Mouse (Mus musculus) monocyte, adult 59 days (primary cell): ENCODE measurements around the gene Gprin2. TPM values are rescaled to one million over a fixed set of nuclear protein-coding genes. Genes with fewer than 3 reads are reported as not detected.

Source experiments
- total RNA-seq, 2 experiments: library from RNA; stranded (reverse); gene quantifications; one replicate each; pipeline ENCODE4 v1.2.4; 2023

Gene Gprin2
- total RNA-seq = not detected

GRCm38 (mm10) chr14:34201231-34202035, at the start of gene Gprin2:
TSS of gene Gprin2 (minus strand) at chr14:34201653.

GRCm38 (mm10) chr14:34219295-34219694, 17.8 kb upstream of the Gprin2 start, which contains the start of gene Syt15:
TSS of gene Syt15 (plus strand) at chr14:34219595.

GRCm38 (mm10) chr14:34152342-34152741, 49.1 kb downstream of the Gprin2 start, which contains the start of gene Npy4r:
TSS of gene Npy4r (minus strand) at chr14:34152489.

Other genes starting within 250 kb of the Gprin2 start
- not detected for gene Rbp3, start 247.7 kb downstream of the Gprin2 start, total RNA-seq
- gene Zfp488, start 222.9 kb downstream of the Gprin2 start, total RNA-seq = under 1 TPM; 0.15 to 0.26 TPM
- not detected for gene Gm30083, start 186.5 kb downstream of the Gprin2 start, total RNA-seq
- not detected for gene Gm5460, start 184.9 kb downstream of the Gprin2 start, total RNA-seq
- gene Antxrl, start 148.9 kb downstream of the Gprin2 start, total RNA-seq = not detected
- not detected for gene Anxa8, start 115.7 kb downstream of the Gprin2 start, total RNA-seq
- gene A630023A22Rik, start 98.9 kb downstream of the Gprin2 start, total RNA-seq = not detected
- not detected for gene Npy4r, start 49.2 kb downstream of the Gprin2 start, total RNA-seq
- not detected for gene Syt15, start 17.9 kb upstream of the Gprin2 start, total RNA-seq
- gene Shld2, start 108.8 kb upstream of the Gprin2 start, total RNA-seq = 10 to 100 TPM; 21.0 to 25.4 TPM
- gene Glud1, start 109.1 kb upstream of the Gprin2 start, total RNA-seq = 100 to 1,000 TPM; 450 to 465 TPM
- gene Fam25c, start 153.8 kb upstream of the Gprin2 start, total RNA-seq = not detected
- not detected for gene Sncg, start 173.1 kb upstream of the Gprin2 start, total RNA-seq
- not detected for gene Mmrn2, start 173.8 kb upstream of the Gprin2 start, total RNA-seq